Mouse (Mus musculus): ENCODE data around the gene Rpl35a. TPM values are rescaled to one million over a fixed set of nuclear protein-coding genes. Genes with fewer than 3 reads are reported as not detected.

Rpl35a gene
- polyA plus RNA-seq, 1 experiment from 2014 or later, result 670 TPM

- DNase-seq (ENCODE audit: low spot score) (no peak), ATAC-seq (no peak)
- no peak overlapping the region for H3K4me3 ChIP-seq (ENCODE audit: low read depth, low read length)
- WGBS, result 79% methylated on average over 9 of the region's 9 CpGs
- no peaks in the 10 kb centered on the region for H3K9me3 ChIP-seq (ENCODE audit: low read length)
- no peak overlapping the region for H3K27ac ChIP-seq (ENCODE audit: low read length)
- peaks cover 3% of the 10 kb centered on the region; the same call in 1 of the 2 replicates for H3K36me3 ChIP-seq (ENCODE audit: insufficient read depth, low read length)
- TF ChIP-seq EP300 (IDR thresholded peaks at IDR 0.05) (no peak), CTCF (IDR thresholded peaks at IDR 0.05) (peak; percentile 11; the same call in 1 of the 2 replicates)
- peaks cover 3% of the 10 kb centered on the region; the same call in 1 of the 2 replicates for H3K4me1 ChIP-seq (ENCODE audit: insufficient read depth, low read depth, low read length)
- H3K27me3 ChIP-seq (replicated peaks; ENCODE audit: insufficient read depth, low read length), result no peaks in the 10 kb centered on the region
- H3K4me2 ChIP-seq (replicated peaks; ENCODE audit: low read depth, low read length), result no peak overlapping the region
- no peak overlapping the region for H3K9ac ChIP-seq (replicated peaks; ENCODE audit: low read depth)
These were observed 8.4 kb downstream of the Rpl35a start for GRCm38 (mm10) chr16:33064636-33065035.

- no peak overlapping the region for H3K4me2 ChIP-seq (replicated peaks; ENCODE audit: low read depth, low read length)
- H3K27me3 ChIP-seq (replicated peaks; ENCODE audit: insufficient read depth, low read length), result no peaks in the 10 kb centered on the region
- no peak overlapping the region for H3K4me3 ChIP-seq (ENCODE audit: low read depth, low read length)
- H3K9me3 ChIP-seq (ENCODE audit: low read length), result no peaks in the 10 kb centered on the region
- no peaks in the 10 kb centered on the region for H3K4me1 ChIP-seq (ENCODE audit: insufficient read depth, low read depth, low read length)
- ATAC-seq, result no peak
- H3K27ac ChIP-seq (ENCODE audit: low read length), result no peak overlapping the region
- no peak for DNase-seq (ENCODE audit: low spot score)
- H3K9ac ChIP-seq (replicated peaks; ENCODE audit: low read depth), result no peak overlapping the region
- H3K36me3 ChIP-seq (ENCODE audit: insufficient read depth, low read length), result no peaks in the 10 kb centered on the region
- TF ChIP-seq EP300 (IDR thresholded peaks at IDR 0.05), result no peak
- no peak for TF ChIP-seq CTCF (IDR thresholded peaks at IDR 0.05)
These were observed 14.7 kb downstream of the Rpl35a start for GRCm38 (mm10) chr16:33070928-33071327.

DNA sequence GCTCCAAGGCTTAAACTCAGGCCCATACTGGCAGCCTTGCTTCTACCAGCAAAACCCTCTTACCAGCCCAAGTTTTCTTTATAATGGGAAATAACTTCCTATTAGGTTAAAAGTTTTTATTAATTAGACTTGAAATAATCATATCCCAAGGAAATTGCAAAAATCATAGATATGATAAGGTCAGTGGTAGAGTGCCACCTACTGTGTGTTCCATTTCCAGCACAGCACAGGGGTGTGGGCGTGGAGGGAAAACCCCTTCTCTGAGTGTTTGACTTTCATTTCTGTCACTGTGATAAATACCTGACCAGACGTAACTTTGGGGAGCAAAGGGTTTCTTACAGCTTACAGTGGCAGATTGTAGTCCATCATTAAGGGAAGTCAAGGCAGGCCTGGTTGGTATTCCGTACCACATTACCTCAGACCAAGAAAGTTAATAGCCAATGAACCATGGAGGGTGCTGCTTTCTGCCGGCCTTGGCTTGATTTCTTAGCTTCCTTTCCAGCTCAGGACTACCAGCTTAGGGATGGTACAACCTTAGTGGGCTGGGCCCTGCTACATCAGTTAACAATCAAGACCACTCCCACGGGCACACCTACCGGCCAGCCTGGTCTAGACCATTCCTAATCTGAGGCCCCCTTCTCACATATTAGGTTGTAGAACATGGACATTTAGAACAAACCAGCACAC, 16.8 kb downstream of the Rpl35a start:
- no peaks in the 10 kb centered on the region for H3K9me3 ChIP-seq (ENCODE audit: low read length)
- H3K27ac ChIP-seq (ENCODE audit: low read length), result no peak overlapping the region
- no peak for DNase-seq (ENCODE audit: low spot score)
- H3K27me3 ChIP-seq (replicated peaks; ENCODE audit: insufficient read depth, low read length), result no peaks in the 10 kb centered on the region
- no peak overlapping the region for H3K9ac ChIP-seq (replicated peaks; ENCODE audit: low read depth)
- H3K4me2 ChIP-seq (replicated peaks; ENCODE audit: low read depth, low read length), result no peak overlapping the region
- WGBS, result 77% methylated on average over 6 of the region's 6 CpGs
- H3K4me1 ChIP-seq (ENCODE audit: insufficient read depth, low read depth, low read length), result no peaks in the 10 kb centered on the region
- no peak for ATAC-seq
- no peaks in the 10 kb centered on the region for H3K36me3 ChIP-seq (ENCODE audit: insufficient read depth, low read length)
- TF ChIP-seq EP300 (IDR thresholded peaks at IDR 0.05), result no peak
- TF ChIP-seq CTCF (IDR thresholded peaks at IDR 0.05), result no peak
- no peak overlapping the region for H3K4me3 ChIP-seq (ENCODE audit: low read depth, low read length)

DNA sequence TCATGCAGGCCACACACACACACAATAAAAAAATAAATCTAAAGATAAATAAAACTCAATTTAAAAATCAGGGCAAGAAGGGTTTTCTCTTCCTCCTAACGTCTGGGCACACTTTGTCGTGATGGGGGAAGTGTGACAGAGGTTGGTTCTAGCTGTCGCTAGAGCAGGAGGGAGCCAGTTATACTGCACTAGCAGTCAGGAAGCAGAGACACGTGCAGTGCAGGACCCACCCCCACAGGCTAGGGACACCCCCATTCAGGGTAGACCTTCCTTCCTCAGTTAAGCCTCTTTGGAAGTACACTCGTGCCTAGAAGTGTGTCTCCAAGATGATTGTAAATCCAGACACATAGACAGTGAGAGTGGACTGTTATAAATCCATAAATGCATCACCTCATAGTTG, 18.7 kb downstream of the Rpl35a start:
- H3K4me2 ChIP-seq (replicated peaks; ENCODE audit: low read depth, low read length), result no peak overlapping the region
- no peaks in the 10 kb centered on the region for H3K4me1 ChIP-seq (ENCODE audit: insufficient read depth, low read depth, low read length)
- no peak overlapping the region for H3K27ac ChIP-seq (ENCODE audit: low read length)
- H3K36me3 ChIP-seq (ENCODE audit: insufficient read depth, low read length), result no peaks in the 10 kb centered on the region
- H3K9me3 ChIP-seq (ENCODE audit: low read length), result no peaks in the 10 kb centered on the region
- no peak overlapping the region for H3K9ac ChIP-seq (replicated peaks; ENCODE audit: low read depth)
- WGBS, result 65% methylated on average over 5 of the region's 5 CpGs
- H3K4me3 ChIP-seq (ENCODE audit: low read depth, low read length), result no peak overlapping the region
- H3K27me3 ChIP-seq (replicated peaks; ENCODE audit: insufficient read depth, low read length), result no peaks in the 10 kb centered on the region
- no peak for DNase-seq (ENCODE audit: low spot score)
- TF ChIP-seq CTCF (IDR thresholded peaks at IDR 0.05) (no peak), EP300 (IDR thresholded peaks at IDR 0.05) (no peak)
- ATAC-seq, result no peak

DNA sequence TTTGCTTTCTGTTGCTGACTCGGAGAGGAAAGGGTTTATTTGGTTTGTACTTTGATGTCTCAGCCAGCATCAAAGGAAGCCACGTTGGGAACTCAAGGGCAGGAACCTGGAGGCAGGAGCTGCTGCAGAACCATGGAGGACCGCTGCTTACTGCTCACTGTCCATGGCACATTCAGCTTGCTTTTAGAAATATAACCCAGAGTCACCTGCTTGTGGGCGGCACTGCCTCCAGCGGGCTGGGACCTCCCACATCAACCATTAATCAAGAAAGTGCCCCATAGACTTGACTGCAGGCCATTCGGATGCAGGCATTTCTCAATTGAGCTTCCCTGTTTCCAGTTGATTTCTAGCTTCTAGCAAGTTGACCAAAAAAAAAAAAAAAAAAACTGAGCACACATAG, 19.8 kb downstream of the Rpl35a start:
- no peaks in the 10 kb centered on the region for H3K4me1 ChIP-seq (ENCODE audit: insufficient read depth, low read depth, low read length)
- no peak for ATAC-seq
- TF ChIP-seq EP300 (IDR thresholded peaks at IDR 0.05) (no peak), CTCF (IDR thresholded peaks at IDR 0.05) (no peak)
- no peaks in the 10 kb centered on the region for H3K36me3 ChIP-seq (ENCODE audit: insufficient read depth, low read length)
- WGBS, result 51% methylated on average over 6 of the region's 6 CpGs
- H3K27ac ChIP-seq (ENCODE audit: low read length), result no peak overlapping the region
- H3K27me3 ChIP-seq (replicated peaks; ENCODE audit: insufficient read depth, low read length), result no peaks in the 10 kb centered on the region
- no peak overlapping the region for H3K4me2 ChIP-seq (replicated peaks; ENCODE audit: low read depth, low read length)
- no peak overlapping the region for H3K9ac ChIP-seq (replicated peaks; ENCODE audit: low read depth)
- DNase-seq (ENCODE audit: low spot score), result no peak
- H3K9me3 ChIP-seq (ENCODE audit: low read length), result no peaks in the 10 kb centered on the region
- H3K4me3 ChIP-seq (ENCODE audit: low read depth, low read length), result no peak overlapping the region

DNA sequence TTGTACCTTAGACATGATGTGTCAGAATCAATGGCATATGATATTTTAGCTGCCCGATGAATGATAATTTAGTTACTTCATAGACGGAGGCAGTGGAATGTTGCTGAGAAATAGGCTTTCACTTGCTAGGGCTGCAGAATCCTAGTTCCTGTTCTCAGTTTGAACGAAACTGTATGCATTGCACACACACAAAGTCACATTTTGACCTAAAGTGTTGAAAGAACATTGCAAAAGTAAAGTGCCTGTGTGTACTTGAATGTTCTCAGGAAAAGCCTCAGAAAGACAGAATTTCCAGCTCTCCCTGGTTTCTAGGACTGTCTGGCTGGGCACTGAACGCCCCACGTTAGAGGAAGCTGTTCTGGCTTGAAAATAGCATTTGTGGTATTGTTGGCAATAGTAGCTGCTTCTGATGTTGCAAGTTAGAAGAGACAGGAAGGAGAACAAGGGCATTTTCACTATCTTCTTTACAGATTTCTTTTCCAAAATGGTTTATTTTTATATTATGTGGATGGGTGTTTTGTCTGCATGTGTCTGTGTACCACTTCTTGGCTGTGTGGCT, 20.9 kb downstream of the Rpl35a start:
- Histone ChIP-seq H3K36me3 (ENCODE audit: insufficient read depth, low read length) (no peaks in the 10 kb centered on the region), H3K9ac (replicated peaks; ENCODE audit: low read depth) (no peak overlapping the region), H3K4me2 (replicated peaks; ENCODE audit: low read depth, low read length) (no peak overlapping the region), H3K9me3 (ENCODE audit: low read length) (no peaks in the 10 kb centered on the region), H3K27me3 (replicated peaks; ENCODE audit: insufficient read depth, low read length) (no peaks in the 10 kb centered on the region), H3K4me1 (ENCODE audit: insufficient read depth, low read depth, low read length) (no peaks in the 10 kb centered on the region), H3K27ac (ENCODE audit: low read length) (no peak overlapping the region), H3K4me3 (ENCODE audit: low read depth, low read length) (no peak overlapping the region)
- DNase-seq (ENCODE audit: low spot score) (peak; percentile 54), ATAC-seq (no peak)
- WGBS, result 66% methylated on average over 5 of the region's 5 CpGs
- no peak for TF ChIP-seq CTCF (IDR thresholded peaks at IDR 0.05)
- no peak for TF ChIP-seq EP300 (IDR thresholded peaks at IDR 0.05)
